Mouse (Mus musculus): ENCODE data around the gene Camk1d. TPM values are rescaled to one million over a fixed set of nuclear protein-coding genes. Genes with fewer than 3 reads are reported as not detected.
"Not testable (repeated sequence)": the region's sequence is repeated elsewhere in the genome, so short reads cannot be mapped to it uniquely, and the experiment has no call there.

Camk1d gene
- total RNA-seq, 2 experiments from 2014 or later = 115 to 116 TPM

DNA sequence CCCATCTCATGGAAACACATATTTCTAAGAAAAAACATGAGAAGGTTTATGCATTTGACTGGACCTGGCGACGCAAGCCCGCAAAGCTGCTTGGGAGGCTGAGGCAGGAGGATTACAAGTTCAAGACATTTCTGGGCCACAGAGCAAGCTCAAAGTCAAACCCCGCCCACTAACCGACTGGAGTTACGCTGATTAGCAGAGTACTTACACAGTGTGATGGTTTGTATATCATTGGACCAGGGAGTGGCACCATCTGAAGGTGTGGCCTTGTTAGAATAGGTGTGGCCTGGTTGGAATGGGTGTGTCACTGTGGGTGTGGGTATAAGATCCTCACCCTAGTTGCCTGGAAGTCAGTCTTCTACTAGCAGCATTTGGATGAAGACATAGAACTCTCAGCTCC lies 465.1 kb downstream of the Camk1d start:
- intact Hi-C loops (cut with DNase I); DNase-seq (ENCODE audit: low spot score in 2 of 2): not testable (repeated sequence)

Other genes with a start within 250 kb of the Camk1d start
- 10 to 100 TPM; 23.8 to 25.7 TPM for gene Nudt5, start 130.5 kb upstream of the Camk1d start, total RNA-seq (2021)
- gene Cdc123, start 130.6 kb upstream of the Camk1d start, total RNA-seq (2021) = 100 to 1,000 TPM; 137 to 140 TPM
- gene Gm13199, start 148.4 kb upstream of the Camk1d start, total RNA-seq (2021) = 1 to 10 TPM; 1.4 to 2.5 TPM
- gene Sec61a2, start 180.9 kb upstream of the Camk1d start, total RNA-seq (2021) = 100 to 1,000 TPM; 102 to 107 TPM
- gene Dhtkd1, start 228.3 kb upstream of the Camk1d start, total RNA-seq (2021) = 1 to 10 TPM; 5.5 to 9.7 TPM
- gene Upf2, start 237.0 kb upstream of the Camk1d start, total RNA-seq (2021) = 10 to 100 TPM; 32.2 to 38.0 TPM

Measured in left cerebral cortex, postnatal 25 days (tissue).